Mouse (Mus musculus) adrenal gland, postnatal 10 days (tissue): ENCODE results near the gene Gm5105. TPM values are rescaled to one million over a fixed set of nuclear protein-coding genes. Genes with fewer than 3 reads are reported as not detected.

Experiments
- DNase-seq: peaks from one replicate; pipeline ENCODE4 v3.0.0; 2021; ENCODE audit warnings: mixed read lengths
- total RNA-seq, 2 experiments: library from RNA; stranded (reverse); gene quantifications; 2 replicates each; pipeline ENCODE4 v1.2.3; 2021

Gene Gm5105
- total RNA-seq, 2 experiments from 2014 or later, result 0.33 TPM; not detected in 1

- DNase-seq, result no peak
Observed at GRCm38 (mm10) chr3:138069756-138070511, 2.7 kb upstream of the Gm5105 start.

DNA sequence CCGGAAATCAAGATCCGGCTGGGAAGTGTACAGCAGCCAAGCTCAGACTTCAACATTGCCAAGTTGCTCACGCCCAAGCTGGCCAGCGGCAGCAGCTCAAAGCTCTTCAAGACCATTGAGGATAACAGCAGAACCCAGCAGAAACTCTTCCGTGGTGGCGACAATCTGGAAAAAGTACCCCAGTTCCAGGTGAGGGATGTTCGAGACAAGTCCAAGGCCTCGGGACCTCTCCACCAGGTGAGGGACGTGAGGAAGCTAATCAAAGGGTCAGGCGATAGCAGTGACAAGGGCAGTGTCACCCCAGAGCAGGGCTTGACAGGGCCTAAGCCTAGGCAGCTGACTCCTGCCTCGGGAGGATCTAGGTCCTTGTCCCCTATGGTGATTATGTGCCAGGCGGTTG lies 915 bp upstream of the Gm5105 start:
- no peak for DNase-seq

DNA sequence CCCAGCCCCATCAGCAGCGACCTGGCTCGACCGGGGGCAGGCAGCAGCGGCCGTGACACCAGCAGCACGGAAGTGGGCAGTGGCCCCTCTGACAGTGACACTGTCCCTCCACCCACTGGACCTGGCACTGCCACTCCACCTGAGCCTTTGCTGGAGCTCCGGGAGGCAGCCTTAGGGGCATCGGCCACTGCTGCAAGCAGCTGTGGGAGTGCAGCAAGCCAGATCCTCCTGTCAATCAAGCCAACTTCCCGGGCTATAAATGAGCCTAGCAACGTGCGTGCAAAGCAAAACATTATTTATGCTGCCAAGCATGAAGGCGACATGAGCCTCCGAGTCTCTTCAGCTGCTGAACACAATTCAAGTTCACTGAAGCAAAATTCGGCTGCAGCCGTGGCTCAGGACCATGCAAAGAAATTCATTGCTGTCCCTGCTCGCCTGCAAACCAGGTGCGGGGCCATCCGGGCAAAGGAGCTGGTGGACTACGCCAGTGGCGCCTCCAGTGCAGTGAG lies 786 bp downstream of the Gm5105 start:
- DNase-seq, result no peak

DNA sequence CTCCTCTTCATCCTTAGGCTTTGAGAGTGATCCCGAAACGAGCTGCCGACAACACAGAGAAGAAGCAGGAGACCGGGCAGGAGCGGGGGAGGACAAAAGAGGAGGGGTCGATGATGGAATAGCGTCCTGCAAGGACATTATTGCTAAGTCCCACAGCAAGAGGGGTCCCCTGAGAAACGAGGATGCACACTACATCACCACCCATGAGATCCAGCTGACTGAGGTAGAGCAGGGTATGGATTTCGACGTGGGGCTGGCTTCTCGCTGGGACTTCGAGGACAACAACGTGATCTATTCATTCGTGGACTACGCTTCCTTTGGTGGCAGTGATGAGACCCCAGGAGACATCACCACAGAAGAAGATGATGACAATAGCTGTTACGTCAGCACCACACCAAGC lies 1.3 kb downstream of the Gm5105 start:
- DNase-seq, result no peak

DNA sequence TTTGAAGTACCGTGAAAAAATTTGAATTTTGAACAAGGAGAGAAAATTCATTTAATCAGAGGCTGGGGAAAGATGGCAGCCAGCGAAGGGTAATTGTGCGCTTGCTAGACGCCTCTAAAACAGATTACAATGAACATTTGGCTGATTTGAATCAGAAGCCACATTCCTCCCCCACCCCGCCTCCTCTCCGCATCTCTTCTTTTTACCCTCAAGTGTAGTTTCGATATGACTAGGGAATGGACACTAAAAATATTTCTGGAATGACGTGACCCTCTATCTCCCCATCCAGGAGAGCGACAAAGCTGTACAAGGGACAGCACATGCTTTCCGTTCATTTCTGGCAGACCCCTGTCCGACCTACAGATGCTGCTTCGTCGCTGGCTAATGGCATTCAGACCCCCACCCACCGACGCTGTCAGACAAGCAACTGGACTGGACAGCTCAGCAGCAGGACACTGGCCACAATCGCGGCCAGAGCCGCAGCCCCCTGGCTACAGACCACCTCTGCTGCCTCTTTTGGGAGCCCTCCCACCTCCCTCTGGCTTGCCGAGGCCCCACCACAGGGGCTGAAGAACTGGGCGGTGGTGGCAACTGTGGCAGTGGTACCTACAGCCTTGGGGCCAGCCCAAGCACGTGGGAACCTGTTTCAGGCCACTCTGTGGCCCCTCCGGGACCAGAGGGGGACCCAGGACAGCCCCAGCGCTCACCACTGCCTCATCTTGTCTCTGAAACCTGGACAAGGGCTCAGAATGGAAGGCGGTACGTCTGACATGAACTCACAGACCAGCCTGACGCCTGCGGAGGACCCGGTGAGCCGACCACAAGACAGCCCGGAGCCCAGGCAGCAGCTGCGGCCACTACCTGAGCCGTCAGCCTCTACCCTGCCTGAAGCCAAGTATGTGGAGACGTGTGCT lies 2.2 kb downstream of the Gm5105 start, which contains the start of gene 1110002E22Rik:
TSS of gene 1110002E22Rik (plus strand) at position 321 of the 914 bp plus-strand sequence.
- no peak for DNase-seq

DNA sequence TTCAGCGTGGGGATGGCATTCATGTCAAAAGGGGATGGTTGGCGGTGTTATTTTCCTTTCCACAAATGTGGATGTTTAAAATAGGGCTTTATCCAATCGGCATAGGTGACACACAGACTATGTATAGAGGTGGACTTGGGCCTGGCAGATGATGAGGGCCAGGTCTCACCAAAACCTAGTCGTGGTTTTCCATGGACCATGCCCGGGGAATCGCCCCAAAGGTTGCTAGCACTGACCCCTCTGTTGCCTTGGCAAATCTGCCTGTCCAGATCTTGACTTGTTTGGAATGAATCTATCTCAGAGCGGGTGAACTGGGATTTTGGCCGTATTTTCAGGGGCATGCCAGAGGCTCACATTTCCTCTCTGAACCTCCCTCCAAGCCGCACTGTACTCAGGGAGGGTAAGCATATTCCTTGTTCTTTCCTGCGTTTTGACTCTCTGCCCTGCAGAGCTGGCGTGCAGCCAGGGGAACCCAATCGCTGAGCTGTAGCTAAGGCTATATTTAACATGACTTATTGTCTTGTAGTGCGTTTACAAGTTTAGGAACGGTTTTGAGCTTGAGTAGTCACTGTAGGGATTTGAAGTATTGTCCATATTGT lies 3.4 kb downstream of the Gm5105 start:
- DNase-seq, result peak; percentile 83

DNA sequence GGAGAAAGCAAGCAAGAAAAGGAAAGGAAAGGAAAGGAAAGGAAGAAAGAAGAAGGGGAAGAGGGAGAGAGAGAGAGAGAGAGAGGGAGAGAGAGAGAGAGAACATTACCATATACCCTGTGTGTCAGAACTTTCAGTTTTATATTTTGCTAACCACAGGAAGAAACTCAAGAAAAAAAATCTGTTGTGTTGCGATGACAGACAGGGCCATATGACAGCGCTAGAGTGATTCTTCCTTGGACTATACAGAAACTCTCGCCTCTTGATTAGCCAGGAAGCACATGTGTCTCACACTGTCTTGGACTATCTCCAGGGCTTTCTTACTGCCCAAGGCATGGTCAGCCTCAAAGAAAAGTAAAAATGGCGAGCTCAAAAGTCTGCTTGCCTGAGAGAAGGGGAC lies 4.5 kb downstream of the Gm5105 start:
- no peak for DNase-seq

- DNase-seq, result no peak
Observed at GRCm38 (mm10) chr3:138061205-138061911, 5.8 kb downstream of the Gm5105 start.

DNA sequence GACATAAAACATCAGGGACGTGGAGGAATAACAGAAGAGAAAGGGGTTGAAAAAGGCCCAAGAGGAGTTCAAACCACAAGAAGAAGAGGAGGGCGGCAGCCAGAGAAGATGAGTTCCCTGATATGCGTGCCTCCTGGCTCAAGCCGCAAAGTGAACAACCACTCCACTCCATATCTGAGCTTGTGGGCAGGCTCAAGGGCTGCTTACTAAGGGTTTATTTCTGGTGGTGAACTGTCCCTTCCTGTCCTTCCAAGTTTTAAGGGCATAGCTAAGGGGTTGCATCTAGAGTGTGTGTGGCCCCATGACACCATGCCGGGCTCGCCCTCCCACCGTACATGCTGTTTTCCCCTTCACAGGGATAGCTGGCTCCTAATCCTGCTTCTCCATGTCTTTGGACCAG lies 6.8 kb downstream of the Gm5105 start:
- DNase-seq, result no peak

GRCm38 (mm10) chr3:138058226-138058625 lies 9.0 kb downstream of the Gm5105 start:
- DNase-seq, result no peak

GRCm38 (mm10) chr3:138056976-138057375 lies 10.2 kb downstream of the Gm5105 start:
- no peak for DNase-seq

DNA sequence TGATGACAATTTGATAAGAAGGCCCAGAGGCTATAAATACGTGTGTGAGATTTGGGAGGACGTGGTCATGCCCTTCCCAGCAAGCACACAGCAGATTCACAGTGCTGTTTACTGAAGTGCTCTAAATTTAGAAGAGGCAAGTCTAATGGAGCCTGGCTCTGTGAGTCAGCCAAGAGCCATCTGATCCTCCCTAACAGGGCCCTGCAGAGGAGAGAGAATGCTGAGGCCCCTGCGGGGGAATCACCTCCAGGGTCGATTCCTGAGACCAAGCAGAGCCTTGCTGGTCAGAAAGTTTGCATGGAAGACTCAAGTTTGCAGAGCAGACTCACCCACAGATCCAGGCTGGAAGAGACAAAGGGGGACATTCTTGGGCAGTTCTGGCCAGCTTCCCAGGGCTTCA lies 13.2 kb downstream of the Gm5105 start:
- peak; percentile 38 for DNase-seq

DNA sequence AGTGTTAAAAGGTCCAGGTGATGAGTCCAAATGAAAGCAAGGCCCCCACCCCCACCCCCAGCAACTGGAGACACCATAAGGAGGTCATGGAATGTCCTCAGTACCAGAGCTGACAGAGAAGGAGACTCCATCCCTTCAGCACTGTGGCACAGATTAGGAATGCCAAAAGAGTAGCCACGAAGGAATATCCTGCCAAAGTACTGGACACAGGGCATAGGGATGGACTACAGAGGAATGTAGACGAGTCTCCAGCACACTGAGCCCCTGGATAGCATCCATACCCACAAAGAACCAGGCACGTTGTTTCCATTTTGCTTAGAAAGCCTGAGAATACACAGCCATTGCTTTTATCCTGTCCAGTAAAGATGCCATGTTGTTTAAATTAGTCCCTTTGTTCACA lies 15.8 kb downstream of the Gm5105 start:
- DNase-seq, result no peak

GRCm38 (mm10) chr3:138050772-138051171 lies 16.4 kb downstream of the Gm5105 start:
- no peak for DNase-seq

DNA sequence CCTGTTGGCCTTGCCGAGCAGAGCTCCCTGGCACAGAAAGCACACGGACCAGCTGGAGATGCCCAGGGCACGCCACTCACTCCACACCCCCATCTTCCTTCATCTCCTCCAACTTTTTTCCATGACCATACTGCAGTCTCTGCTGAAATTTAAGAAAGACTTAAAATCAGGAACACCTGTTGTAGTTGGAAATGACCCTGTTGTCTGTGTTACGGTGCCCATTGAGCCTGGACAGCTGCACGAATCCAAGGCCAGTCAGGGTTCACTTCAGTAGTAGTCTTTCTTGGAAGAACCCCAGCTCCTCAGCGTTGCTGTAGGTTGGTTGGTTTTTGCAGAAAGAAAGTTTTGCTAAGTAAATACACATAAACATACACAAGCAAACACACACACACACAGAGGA lies 17.6 kb downstream of the Gm5105 start:
- DNase-seq, result no peak

GRCm38 (mm10) chr3:138043316-138043715 lies 23.9 kb downstream of the Gm5105 start:
- peak; percentile 43 for DNase-seq

DNA sequence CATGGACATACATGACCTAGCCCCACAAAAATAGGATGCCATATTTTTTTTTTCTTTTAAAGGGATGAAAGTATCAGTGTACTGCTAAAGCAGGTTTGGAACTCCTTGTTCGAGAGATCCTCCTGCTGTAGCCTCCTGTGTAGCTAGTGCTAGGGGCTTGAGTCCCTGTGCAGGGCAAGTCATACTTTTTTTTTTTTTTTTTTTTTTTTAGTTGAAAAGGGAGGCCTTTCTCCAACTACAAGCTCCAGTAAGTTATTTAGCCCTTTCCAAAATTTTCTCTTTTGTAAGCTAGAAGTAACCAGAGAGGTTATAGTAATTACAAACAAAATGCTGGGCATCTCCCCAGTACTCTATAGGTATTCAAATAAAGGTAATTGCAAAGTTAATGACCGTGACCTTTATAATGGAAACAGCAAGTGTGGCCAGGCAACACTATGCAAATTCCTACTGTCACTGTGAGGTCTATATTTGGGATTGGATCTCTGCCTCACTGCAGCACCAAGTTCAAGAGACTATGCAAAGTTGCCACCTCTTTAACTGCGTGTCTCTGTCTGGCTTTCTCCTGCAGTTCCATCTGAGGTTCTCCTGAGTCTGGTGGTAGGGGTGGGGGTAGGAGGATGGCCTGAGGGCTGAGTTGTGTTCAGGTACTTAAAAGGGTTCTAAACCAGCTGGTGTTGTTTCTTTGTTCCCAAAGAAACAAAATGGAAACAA lies 25.4 kb downstream of the Gm5105 start:
- DNase-seq, result no peak

- no peak for DNase-seq
Observed at GRCm38 (mm10) chr3:138040938-138041337, 26.2 kb downstream of the Gm5105 start.

- DNase-seq, result no peak
Observed at GRCm38 (mm10) chr3:138033986-138034385, 33.2 kb downstream of the Gm5105 start.

GRCm38 (mm10) chr3:138030563-138030962 lies 36.6 kb downstream of the Gm5105 start:
- no peak for DNase-seq

- DNase-seq, result peak; percentile 75
Observed at GRCm38 (mm10) chr3:138029351-138029750, 37.8 kb downstream of the Gm5105 start.
